Mouse (Mus musculus) CH12.LX (cell line): ENCODE measurements at regions not wholly inside any gene's neighbourhood (a gene's known extent, or its start where the extent isn't known, plus 50 kb on each side); places are given as distances from the start of the nearest gene placed in this dataset.

Experiments used
- DNase-seq: peaks from one replicate; pipeline ENCODE4 v3.0.0-alpha.2; 2013; ENCODE audit errors: extremely low read depth
- H3K27ac ChIP-seq: 2 replicates; pipeline ENCODE4 v1.5.1; 2012; ENCODE audit warnings: low read depth, mild to moderate bottlenecking, control low read depth, moderate library complexity; ENCODE audit not compliant: insufficient read depth
- H3K27me3 ChIP-seq: replicated peaks from 2 replicates; pipeline ENCODE3; 2012; ENCODE audit warnings: inconsistent platforms
- H3K36me3 ChIP-seq, 2 experiments: replicated peaks in 1 of 2; 2 replicates each; pipeline versions ENCODE3 to v1.6.1; 2012; ENCODE audit warnings: inconsistent platforms in 1 of 2, low read length in 1 of 2, mild to moderate bottlenecking in 1 of 2, mixed read lengths in 1 of 2, moderate library complexity in 1 of 2; ENCODE audit not compliant: control insufficient read depth in 1 of 2, insufficient read depth in 1 of 2
- H3K4me1 ChIP-seq, 2 experiments: 2 replicates each; pipeline ENCODE4 v1.6.1; 2012; ENCODE audit warnings: inconsistent platforms in 1 of 2, moderate library complexity in 1 of 2; ENCODE audit not compliant: insufficient read depth in 2 of 2, control insufficient read depth in 1 of 2
- H3K4me2 ChIP-seq: 2 replicates; pipeline ENCODE4 v1.6.1; 2012; ENCODE audit warnings: low read depth, mild to moderate bottlenecking, control low read depth; ENCODE audit not compliant: poor library complexity, insufficient read depth, severe bottlenecking
- H3K4me3 ChIP-seq, 3 experiments: fragments of 150-350 bp in 1 of 3; sonication (generic) in 1 of 3; replicated peaks in 1 of 3; 2 replicates each; pipeline versions ENCODE3 to v1.5.1; 2011 to 2012; ENCODE audit warnings: low read depth in 2 of 3, low read length in 2 of 3, mild to moderate bottlenecking in 2 of 3, moderate library complexity in 2 of 3, control low read depth in 1 of 3, improper control_type of control experiment in 1 of 3, inconsistent platforms in 1 of 3, mixed read lengths in 1 of 3; ENCODE audit not compliant: poor library complexity in 1 of 3
- H3K79me2 ChIP-seq: replicated peaks from 2 replicates; pipeline ENCODE4 v1.6.1; 2012; ENCODE audit warnings: mild to moderate bottlenecking, moderate library complexity; ENCODE audit not compliant: control insufficient read depth, poor library complexity, insufficient read depth, severe bottlenecking; ENCODE audit errors: extremely low read depth
- H3K9ac ChIP-seq: 2 replicates; pipeline ENCODE4 v1.6.1; 2012; ENCODE audit warnings: low read depth, mild to moderate bottlenecking, control low read depth, moderate library complexity; ENCODE audit not compliant: insufficient read depth
- H3K9me3 ChIP-seq: replicated peaks from 2 replicates; pipeline ENCODE3; 2012; ENCODE audit warnings: low read length, inconsistent platforms, mixed read lengths
- BHLHE40 ChIP-seq: IDR thresholded peaks from 2 replicates; pipeline ENCODE4 v1.6.1; 2011; ENCODE audit warnings: mild to moderate bottlenecking, low read depth, low read length, improper control_type of control experiment
- CHD1 ChIP-seq: IDR thresholded peaks from 2 replicates; pipeline ENCODE4 v1.6.1; 2012; ENCODE audit warnings: low read depth, low read length, improper control_type of control experiment, inconsistent platforms
- CHD2 ChIP-seq: IDR thresholded peaks from 2 replicates; pipeline ENCODE4 v1.6.1; 2011; ENCODE audit warnings: low read length, improper control_type of control experiment
- CTCF ChIP-seq, 2 experiments: IDR thresholded peaks in 1 of 2; conservative IDR thresholded peaks in 1 of 2; 2 replicates each; pipeline ENCODE4 v1.5.1; 2011 to 2012; ENCODE audit warnings: low read depth in 2 of 2, low read length in 2 of 2, improper control_type of control experiment in 1 of 2, inconsistent platforms in 1 of 2, mild to moderate bottlenecking in 1 of 2, moderate library complexity in 1 of 2
- ELF1 ChIP-seq: IDR thresholded peaks from 2 replicates; pipeline ENCODE4 v1.6.1; 2014; ENCODE audit warnings: low read depth, mild to moderate bottlenecking, inconsistent platforms, low read length, improper control_type of control experiment
- EP300 ChIP-seq: IDR thresholded peaks from 2 replicates; pipeline ENCODE4 v1.6.1; 2011; ENCODE audit warnings: low read length, improper control_type of control experiment
- ETS1 ChIP-seq: conservative IDR thresholded peaks from 2 replicates; pipeline ENCODE4 v1.6.1; 2012; ENCODE audit warnings: low read depth, mild to moderate bottlenecking, inconsistent platforms, low read length, improper control_type of control experiment, moderate library complexity
- HCFC1 ChIP-seq: IDR thresholded peaks from 2 replicates; pipeline ENCODE4 v1.6.1; 2012; ENCODE audit warnings: low read depth, mild to moderate bottlenecking, inconsistent platforms, low read length, improper control_type of control experiment
- JUN ChIP-seq: IDR thresholded peaks from 2 replicates; pipeline ENCODE4 v1.6.1; 2011; ENCODE audit warnings: low read depth, mild to moderate bottlenecking, low read length, improper control_type of control experiment, moderate library complexity; ENCODE audit not compliant: insufficient read depth
- JUND ChIP-seq: conservative IDR thresholded peaks from 2 replicates; pipeline ENCODE4 v1.6.1; 2011; ENCODE audit warnings: low read depth, low read length, improper control_type of control experiment
- KAT2A ChIP-seq: IDR thresholded peaks from 2 replicates; pipeline ENCODE4 v1.6.1; 2012; ENCODE audit warnings: low read length, improper control_type of control experiment, inconsistent platforms; ENCODE audit not compliant: insufficient replicate concordance
- MAFK ChIP-seq: IDR thresholded peaks from 2 replicates; pipeline ENCODE4 v1.6.1; 2011; ENCODE audit warnings: low read length, improper control_type of control experiment; ENCODE audit not compliant: insufficient replicate concordance
- MXI1 ChIP-seq: IDR thresholded peaks from 2 replicates; pipeline ENCODE4 v1.6.1; 2011; ENCODE audit warnings: mild to moderate bottlenecking, low read depth, low read length, improper control_type of control experiment
- NELFE ChIP-seq: IDR thresholded peaks from 2 replicates; pipeline ENCODE4 v1.6.1; 2011; ENCODE audit warnings: low read depth, low read length, improper control_type of control experiment
- NRF1 ChIP-seq: IDR thresholded peaks from 2 replicates; pipeline ENCODE4 v1.6.1; 2014; ENCODE audit warnings: low read depth, mild to moderate bottlenecking, inconsistent platforms, low read length, improper control_type of control experiment, moderate library complexity
- POLR2A ChIP-seq: IDR thresholded peaks from 2 replicates; pipeline ENCODE4 v1.6.1; 2011; ENCODE audit warnings: low read depth, mild to moderate bottlenecking, improper control_type of control experiment, low read length
- POLR2AphosphoS2 ChIP-seq: IDR thresholded peaks from 2 replicates; pipeline ENCODE4 v1.6.1; 2011; ENCODE audit warnings: low read depth, low read length, improper control_type of control experiment
- RAD21 ChIP-seq: IDR thresholded peaks from 2 replicates; pipeline ENCODE4 v1.6.1; 2011; ENCODE audit warnings: low read depth, mild to moderate bottlenecking, low read length, improper control_type of control experiment, moderate library complexity
- RCOR1 ChIP-seq: conservative IDR thresholded peaks from 2 replicates; pipeline ENCODE4 v1.6.1; 2012; ENCODE audit warnings: low read depth, mild to moderate bottlenecking, inconsistent platforms, low read length, improper control_type of control experiment
- SMC3 ChIP-seq: IDR thresholded peaks from 2 replicates; pipeline ENCODE4 v1.6.1; 2011; ENCODE audit warnings: low read depth, low read length, improper control_type of control experiment
- TBP ChIP-seq: conservative IDR thresholded peaks from 2 replicates; pipeline ENCODE4 v1.6.1; 2011; ENCODE audit warnings: low read depth, low read length, improper control_type of control experiment
- UBTF ChIP-seq: IDR thresholded peaks from 2 replicates; pipeline ENCODE4 v1.6.1; 2012; ENCODE audit warnings: low read depth, mild to moderate bottlenecking, inconsistent platforms, low read length, improper control_type of control experiment, moderate library complexity
- USF1 ChIP-seq: IDR thresholded peaks from 2 replicates; pipeline ENCODE4 v1.6.1; 2014; ENCODE audit warnings: low read depth, mild to moderate bottlenecking, inconsistent platforms, low read length, improper control_type of control experiment
- USF2 ChIP-seq: conservative IDR thresholded peaks from 2 replicates; pipeline ENCODE4 v1.6.1; 2011; ENCODE audit warnings: low read depth, low read length, improper control_type of control experiment
- ZC3H11A ChIP-seq: IDR thresholded peaks from 2 replicates; pipeline ENCODE4 v1.6.1; 2012; ENCODE audit warnings: low read depth, mild to moderate bottlenecking, inconsistent platforms, low read length, improper control_type of control experiment
- ZKSCAN1 ChIP-seq: IDR thresholded peaks from 2 replicates; pipeline ENCODE4 v1.6.1; 2012; ENCODE audit warnings: low read depth, inconsistent platforms, low read length, improper control_type of control experiment, borderline replicate concordance
- ZNF384 ChIP-seq: IDR thresholded peaks from 2 replicates; pipeline ENCODE4 v1.6.1; 2012; ENCODE audit warnings: low read depth, low read length, improper control_type of control experiment, inconsistent platforms
- dilution Hi-C: fragments of 300-500 bp; cut with MboI; formaldehyde crosslinking; loops from 2 replicates; pipeline ENCODE4 v1.14.3; 2020; ENCODE audit warnings: low sequenced_read_pairs; ENCODE audit not compliant: extremely low pct_unique_long_range_greater_than_20kb, extremely low pct_ligation_motif_present
- in situ Hi-C: fragments of 300-500 bp; cut with MboI; formaldehyde crosslinking; loops from 3 replicates; pipeline ENCODE4 v1.14.3; 2019; ENCODE audit warnings: low sequenced_read_pairs, low pct_ligation_motif_present, low pct_unique_long_range_greater_than_20kb, mixed read lengths

DNA sequence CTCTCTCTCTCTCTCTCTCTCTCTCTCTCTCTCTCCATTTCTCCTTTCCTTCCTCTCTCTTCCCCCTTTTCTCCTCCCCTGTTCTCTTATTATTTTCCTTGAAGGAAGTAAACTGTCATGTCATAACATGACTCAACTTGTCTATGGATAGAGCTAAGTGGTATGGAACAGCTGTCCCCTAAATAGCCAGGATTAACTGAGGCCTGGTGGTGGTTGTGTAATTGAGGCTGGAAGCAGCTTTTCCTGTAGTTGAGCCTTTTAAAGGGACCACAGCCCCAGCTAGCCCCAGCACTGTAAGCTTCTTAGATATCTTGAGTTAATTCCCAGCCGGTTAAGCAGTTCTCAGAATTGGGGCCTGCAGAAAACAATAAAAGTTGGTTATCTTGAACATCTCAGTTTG is 243.7 kb upstream of the Nbea start:
- Histone ChIP-seq H3K9ac (no peak overlapping the region), H3K9me3 (peaks cover 43% of the 10 kb centered on the region), H3K4me2 (no peak overlapping the region), H3K79me2 (no peaks in the 10 kb centered on the region)
- TF ChIP-seq HCFC1 (no peak), ZKSCAN1 (no peak), ELF1 (no peak), RCOR1 (no peak), NELFE (no peak), CHD2 (no peak), MXI1 (no peak), USF2 (no peak), ZC3H11A (no peak), SMC3 (no peak), UBTF (no peak), USF1 (no peak), TBP (no peak), POLR2A (no peak), JUND (no peak), CTCF (conservative IDR thresholded peaks at IDR 0.05 in 1 of 2, IDR thresholded peaks at IDR 0.05 in 1 of 2; ENCODE audit: low read depth in 2 of 2, low read length in 2 of 2) (no peak), NRF1 (no peak), MAFK (no peak), RAD21 (no peak)
- TF ChIP-seq, all 38 proteins: peak for 0
- H3K4me3 ChIP-seq, result no peak overlapping the region
- dilution Hi-C loops, result no loop called here
- in situ Hi-C loops, result no loop called here
- H3K27me3 ChIP-seq, result no peaks in the 10 kb centered on the region
- H3K27ac ChIP-seq, result no peak overlapping the region
- no peaks in the 10 kb centered on the region for H3K36me3 ChIP-seq
- no peaks in the 10 kb centered on the region for H3K4me1 ChIP-seq
- DNase-seq, result no peak

DNA sequence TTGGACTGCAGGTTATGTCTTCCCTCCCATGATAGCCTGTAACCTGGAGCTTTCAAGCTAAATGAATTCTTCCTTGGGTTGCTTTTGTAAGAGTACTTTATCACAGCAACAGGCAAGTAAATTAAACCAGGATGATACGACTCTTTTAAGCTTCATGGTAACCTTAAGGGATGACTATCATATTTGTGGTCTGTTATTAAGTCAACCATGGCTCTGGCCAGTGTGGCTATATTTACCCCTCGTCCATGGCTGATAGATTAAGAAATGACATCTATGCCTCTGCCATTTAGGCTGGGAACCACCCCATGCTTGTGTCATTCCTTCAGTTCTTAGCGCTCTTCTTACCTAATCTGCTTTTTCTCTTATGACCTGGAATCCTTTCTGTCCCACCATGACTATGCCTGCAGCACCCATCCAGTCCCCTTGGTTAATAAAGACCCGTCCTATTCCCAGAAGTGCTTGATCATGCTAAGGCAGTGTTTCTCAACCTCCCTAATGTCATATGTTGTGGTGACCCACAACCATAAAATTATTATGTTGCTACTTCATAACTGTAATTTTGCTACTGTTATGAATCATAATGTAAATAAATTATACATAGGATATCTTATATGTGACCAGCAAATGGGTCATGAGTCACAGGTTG is 214.5 kb upstream of the Nbea start:
- no peaks in the 10 kb centered on the region for H3K27me3 ChIP-seq
- dilution Hi-C loops, result no loop called here

More for the DNA sequence above, 214.5 kb upstream of the Nbea start:
- Histone ChIP-seq H3K4me2 (no peak overlapping the region), H3K79me2 (no peaks in the 10 kb centered on the region), H3K9me3 (peaks cover 40% of the 10 kb centered on the region), H3K27ac (no peak overlapping the region), H3K9ac (no peak overlapping the region), H3K4me3 (no peak overlapping the region), H3K36me3 (no peaks in the 10 kb centered on the region), H3K4me1 (no peaks in the 10 kb centered on the region)
- no peak for DNase-seq
- TF ChIP-seq EP300 (no peak), ZKSCAN1 (no peak), ZNF384 (no peak), ETS1 (no peak), USF2 (no peak), ELF1 (no peak), KAT2A (no peak), USF1 (no peak), NRF1 (no peak), BHLHE40 (no peak), JUN (no peak), SMC3 (no peak), RCOR1 (no peak), CTCF (conservative IDR thresholded peaks at IDR 0.05 in 1 of 2, IDR thresholded peaks at IDR 0.05 in 1 of 2; ENCODE audit: low read depth in 2 of 2, low read length in 2 of 2) (no peak), CHD1 (no peak), TBP (no peak), ZC3H11A (no peak), POLR2AphosphoS2 (no peak), RAD21 (no peak), JUND (no peak)
- in situ Hi-C loops, result no loop called here
